Mouse (Mus musculus) lung, adult 10 weeks (tissue): Measurements from ENCODE around the gene Zfp936. TPM values are rescaled to one million over a fixed set of nuclear protein-coding genes. Genes with fewer than 3 reads are reported as not detected.

Experiments used
- polyA plus RNA-seq: library from polyadenylated mRNA; stranded (reverse); fragments of 350-450 nt; fragmentation: Illumina TruSeq; extraction: RNeasy Lipid Tissue Mini Kit (QIAGEN cat#74804); gene quantifications from one replicate; pipeline ENCODE4 v1.2.3, GENCODE M21; 2014; ENCODE audit warnings: low read depth, low replicate concordance; ENCODE audit not compliant: insufficient read depth

Gene Zfp936
- polyA plus RNA-seq: not detected

GRCm38 (mm10) chr7:43113929-43114328 lies at the start of gene Zfp936:
Gene Zfp936, plus strand, starts transcription at chr7:43114229.

Other genes with a start within 250 kb of the Zfp936 start
- not detected for gene Gm2381, start 247.0 kb upstream of the Zfp936 start, polyA plus RNA-seq
- not detected for gene Vmn2r63, start 180.4 kb upstream of the Zfp936 start, polyA plus RNA-seq
- gene Gm9268, start 95.5 kb upstream of the Zfp936 start, polyA plus RNA-seq: not detected
- 9.2 TPM for gene Zfp715, start 199.1 kb downstream of the Zfp936 start, polyA plus RNA-seq
- 8.8 TPM for gene Siglecf, start 237.1 kb downstream of the Zfp936 start, polyA plus RNA-seq